Mouse (Mus musculus) G1E (cell line): ENCODE data around the gene Naa40. TPM values are rescaled to one million over a fixed set of nuclear protein-coding genes. Genes with fewer than 3 reads are reported as not detected.

Source experiments
- ATAC-seq: 2 replicates; pipeline ENCODE4 v1.8.0; 2016; ENCODE audit warnings: mild to moderate bottlenecking; ENCODE audit not compliant: insufficient number of reproducible peaks, poor library complexity, low FRiP score, severe bottlenecking; ENCODE audit errors: extremely low read depth
- DNase-seq: peaks from one replicate; pipeline ENCODE4 v3.0.0; 2012; ENCODE audit warnings: low spot score
- H3K27me3 ChIP-seq: 2 replicates; pipeline ENCODE4 v1.6.1; 2012; ENCODE audit warnings: mild to moderate bottlenecking, low read length, inconsistent platforms; ENCODE audit not compliant: insufficient read depth
- H3K36me3 ChIP-seq: replicated peaks from 2 replicates; pipeline ENCODE3; 2012; ENCODE audit warnings: mild to moderate bottlenecking, inconsistent platforms
- H3K4me1 ChIP-seq: 2 replicates; pipeline ENCODE4 v1.6.1; 2012; ENCODE audit warnings: low read depth, low read length, inconsistent platforms, mixed read lengths; ENCODE audit not compliant: insufficient read depth
- H3K4me3 ChIP-seq: 2 replicates; pipeline ENCODE4 v1.5.1; 2012; ENCODE audit warnings: low read depth, mild to moderate bottlenecking, inconsistent platforms, low read length, moderate library complexity, mixed read lengths
- H3K9me3 ChIP-seq: replicated peaks from 2 replicates; pipeline ENCODE4 v1.6.1; 2012; ENCODE audit warnings: inconsistent platforms
- CTCF ChIP-seq: IDR thresholded peaks from 2 replicates; pipeline ENCODE4 v1.5.1; 2012; ENCODE audit warnings: low read depth, low read length, inconsistent platforms, mixed read lengths
- GATA1 ChIP-seq: IDR thresholded peaks from 2 replicates; pipeline ENCODE4 v1.6.1; 2012; ENCODE audit warnings: borderline replicate concordance, low read length, inconsistent platforms, mixed read lengths
- GATA2 ChIP-seq: IDR thresholded peaks from 2 replicates; pipeline ENCODE4 v1.6.1; 2012; ENCODE audit warnings: low read depth, low read length, inconsistent platforms, borderline replicate concordance
- POLR2AphosphoS5 ChIP-seq: IDR thresholded peaks from 2 replicates; pipeline ENCODE4 v1.6.1; 2012; ENCODE audit warnings: low read depth, low read length, inconsistent platforms; ENCODE audit not compliant: insufficient replicate concordance
- TAL1 ChIP-seq: conservative IDR thresholded peaks from 2 replicates; pipeline ENCODE4 v1.6.1; 2012; ENCODE audit warnings: low read depth, low read length, inconsistent platforms, mixed read lengths
- polyA plus RNA-seq: library from polyadenylated mRNA; stranded (reverse); fragments of >175 nt; gene quantifications from 2 replicates; pipeline ENCODE4 v1.2.3, GENCODE M21; 2012
- total RNA-seq, 2 experiments: library from RNA; stranded (forward) in 1 of 2; stranded (reverse) in 1 of 2; fragments of 200-1000 nt in 1 of 2; fragments of >200 nt in 1 of 2; fragmentation: Nextera tagmentation in 1 of 2; gene quantifications; 2 replicates each; pipeline ENCODE4 v1.2.3; 2014 to 2017

Gene Naa40
- total and polyA plus RNA-seq, 3 experiments, result 58.8 to 67.7 (median 60.7) TPM

- ATAC-seq (no peak), DNase-seq (no peak)
- Histone ChIP-seq H3K4me3 (no peak overlapping the region), H3K4me1 (peaks cover 57% of the 10 kb centered on the region), H3K9me3 (no peaks in the 10 kb centered on the region), H3K27me3 (peaks cover 10% of the 10 kb centered on the region; the same call in 1 of the 2 replicates), H3K36me3 (peaks cover 90% of the 10 kb centered on the region)
- TF ChIP-seq CTCF (no peak), GATA2 (no peak), TAL1 (no peak), GATA1 (no peak), POLR2AphosphoS5 (no peak)
Observed at GRCm38 (mm10) chr19:7273486-7273885, 32.5 kb upstream of the Naa40 start.

- TF ChIP-seq POLR2AphosphoS5 (no peak), GATA1 (no peak), CTCF (no peak), GATA2 (no peak), TAL1 (no peak)
- DNase-seq (no peak), ATAC-seq (no peak)
- H3K4me3 ChIP-seq, result peak overlapping the region; percentile 86
- H3K36me3 ChIP-seq, result peaks cover 50% of the 10 kb centered on the region
- H3K9me3 ChIP-seq, result no peaks in the 10 kb centered on the region
- H3K27me3 ChIP-seq, result peaks cover 19% of the 10 kb centered on the region; the same call in 1 of the 2 replicates
- peaks cover 62% of the 10 kb centered on the region for H3K4me1 ChIP-seq
Observed at GRCm38 (mm10) chr19:7269290-7270044, 28.5 kb upstream of the Naa40 start.

GRCm38 (mm10) chr19:7268722-7269090 lies 27.7 kb upstream of the Naa40 start:
- Histone ChIP-seq H3K4me3 (peak overlapping the region; percentile 86), H3K36me3 (peaks cover 42% of the 10 kb centered on the region), H3K4me1 (peaks cover 65% of the 10 kb centered on the region), H3K9me3 (no peaks in the 10 kb centered on the region), H3K27me3 (peaks cover 19% of the 10 kb centered on the region; the same call in 1 of the 2 replicates)
- TF ChIP-seq CTCF (peak; percentile 61), POLR2AphosphoS5 (no peak), TAL1 (no peak), GATA1 (no peak)
- peak; percentile 78 for DNase-seq
- no peak for ATAC-seq

GRCm38 (mm10) chr19:7267781-7268721 lies 27.1 kb upstream of the Naa40 start:
- TF ChIP-seq GATA2, result no peak
- no peak for TF ChIP-seq CTCF
- no peak for TF ChIP-seq GATA1
- TF ChIP-seq POLR2AphosphoS5, result no peak
- no peak for TF ChIP-seq TAL1
- no peaks in the 10 kb centered on the region for H3K9me3 ChIP-seq
- H3K27me3 ChIP-seq, result peaks cover 22% of the 10 kb centered on the region
- 0 out of 2 replicates have a peak, but pooled peaks have one; percentile 11 for ATAC-seq
- peaks cover 35% of the 10 kb centered on the region for H3K36me3 ChIP-seq
- DNase-seq, result peak; percentile 92
- peak overlapping the region; percentile 86 for H3K4me3 ChIP-seq
- H3K4me1 ChIP-seq, result peaks cover 65% of the 10 kb centered on the region

GRCm38 (mm10) chr19:7267091-7267741 lies 26.2 kb upstream of the Naa40 start, which contains the start of gene Rcor2:
Gene Rcor2, plus strand, starts transcription at chr19:7267325.
- Histone ChIP-seq H3K4me3 (peak within 1 kb of the TSS; percentile 86), H3K36me3 (peaks cover 27% of the 10 kb centered on the region), H3K4me1 (peaks cover 65% of the 10 kb centered on the region), H3K27me3 (peaks cover 30% of the 10 kb centered on the region), H3K9me3 (peaks cover 5% of the 10 kb centered on the region; the same call in 1 of the 2 replicates)
- DNase-seq (peak; percentile 59), ATAC-seq (no peak)
- TF ChIP-seq GATA1 (no peak), TAL1 (no peak), POLR2AphosphoS5 (no peak)

GRCm38 (mm10) chr19:7266421-7266831 lies 25.4 kb upstream of the Naa40 start:
- H3K4me3 ChIP-seq, result peak overlapping the region; percentile 86; the same call in 1 of the 2 replicates
- peaks cover 7% of the 10 kb centered on the region; the same call in 1 of the 2 replicates for H3K9me3 ChIP-seq
- peaks cover 19% of the 10 kb centered on the region for H3K36me3 ChIP-seq
- peaks cover 34% of the 10 kb centered on the region for H3K27me3 ChIP-seq
- H3K4me1 ChIP-seq, result peaks cover 65% of the 10 kb centered on the region
- DNase-seq (no peak), ATAC-seq (no peak)
- no peak for TF ChIP-seq TAL1
- TF ChIP-seq POLR2AphosphoS5, result no peak
- no peak for TF ChIP-seq GATA2
- no peak for TF ChIP-seq GATA1
- no peak for TF ChIP-seq CTCF
